Mouse (Mus musculus): ENCODE measurements around the gene Gm8104.
"Not testable (repeated sequence)": the region's sequence is repeated elsewhere in the genome, so short reads cannot be mapped to it uniquely, and the experiment has no call there.

Gm8104 gene

GRCm38 (mm10) chr14:43100301-43100700, at the start of gene Gm8104:
Gene Gm8104, plus strand, starts transcription at chr14:43100601.
- DNase-seq = not testable (repeated sequence)

GRCm38 (mm10) chr14:43058063-43058462, 42.3 kb upstream of the Gm8104 start:
- DNase-seq = not testable (repeated sequence)

GRCm38 (mm10) chr14:43060179-43060578, 40.2 kb upstream of the Gm8104 start:
- DNase-seq = not testable (repeated sequence)

- not testable (repeated sequence) for DNase-seq
Measured at GRCm38 (mm10) chr14:43076543-43076942, 23.9 kb upstream of the Gm8104 start, which contains the start of gene Gm8094. Gene Gm8094, minus strand, starts transcription at chr14:43076643.

- not testable (repeated sequence) for DNase-seq
Measured at GRCm38 (mm10) chr14:43084936-43085730, 15.3 kb upstream of the Gm8104 start.

- not testable (repeated sequence) for DNase-seq
Measured at GRCm38 (mm10) chr14:43089103-43089919, 11.1 kb upstream of the Gm8104 start.

GRCm38 (mm10) chr14:43119673-43120072, 19.3 kb downstream of the Gm8104 start:
- not testable (repeated sequence) for DNase-seq

- not testable (repeated sequence) for DNase-seq
Measured at GRCm38 (mm10) chr14:43126286-43126685, 25.9 kb downstream of the Gm8104 start.

All from retina, postnatal 1 day (tissue).